Mouse (Mus musculus): ENCODE measurements at regions not wholly inside any gene's neighbourhood (a gene's known extent, or its start where the extent isn't known, plus 50 kb on each side); places are given as distances from the start of the nearest gene placed in this dataset.
A peak's percentile ranks its signal among the peaks of the same experiment; 100 is the strongest.
"Not testable (repeated sequence)": the region's sequence is repeated elsewhere in the genome, so short reads cannot be mapped to it uniquely, and the experiment has no call there.

DNA sequence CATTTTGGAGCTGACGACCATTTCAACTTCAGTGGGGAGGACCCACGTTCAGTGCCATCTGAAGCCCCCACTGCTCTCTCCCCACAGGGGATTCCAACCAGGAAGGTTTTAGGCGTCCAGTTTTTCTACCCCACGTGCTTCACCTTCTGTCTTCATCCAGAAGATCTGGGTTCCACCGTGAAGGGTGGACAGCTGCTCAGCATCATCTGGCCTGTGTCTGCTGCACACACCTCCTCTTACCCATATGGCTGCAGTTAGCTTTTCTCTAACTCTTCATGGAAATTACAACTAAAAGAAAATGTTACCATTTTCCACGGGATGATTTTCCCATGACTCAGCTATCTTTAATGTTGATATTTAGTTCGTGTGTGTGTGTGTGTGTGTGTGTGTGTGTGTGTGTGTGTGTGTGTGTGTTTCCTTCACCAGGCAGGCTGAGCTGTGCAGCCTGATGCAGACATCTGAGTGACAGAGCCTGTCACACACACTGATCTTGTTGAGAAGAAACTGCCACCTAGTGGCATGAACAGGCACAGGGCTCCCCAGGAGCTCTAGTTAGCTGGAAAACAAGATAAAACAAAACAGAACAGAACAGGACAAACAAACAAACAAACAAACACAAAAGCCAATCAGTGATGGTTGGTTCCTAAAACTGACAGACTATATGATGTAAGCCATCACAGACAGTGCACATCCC is 107.5 kb upstream of the Rasgrp1 start:
- peak; percentile 39 to 48 for DNase-seq (ENCODE audit: low spot score in 2 of 2)

DNA sequence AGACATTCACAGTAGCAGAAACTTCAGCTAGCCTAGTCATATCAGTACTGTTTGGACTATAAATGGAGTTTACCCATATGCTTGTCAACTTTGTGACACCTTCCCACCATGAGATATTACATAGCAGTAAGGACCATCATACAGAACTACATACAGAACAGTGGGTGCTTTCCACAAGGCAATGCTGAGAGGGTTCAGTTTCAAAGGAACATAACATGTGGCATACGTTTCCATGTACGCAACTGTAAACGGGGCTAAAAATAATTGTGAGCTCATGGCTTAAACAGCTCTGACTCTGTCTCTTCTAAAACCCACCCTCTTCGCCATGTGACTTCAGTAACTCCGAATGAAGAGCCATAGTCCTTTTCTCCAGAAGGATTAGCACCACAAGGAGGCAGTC is 109.0 kb upstream of the Rasgrp1 start:
- no peak for DNase-seq (ENCODE audit: low spot score in 2 of 2)

DNA sequence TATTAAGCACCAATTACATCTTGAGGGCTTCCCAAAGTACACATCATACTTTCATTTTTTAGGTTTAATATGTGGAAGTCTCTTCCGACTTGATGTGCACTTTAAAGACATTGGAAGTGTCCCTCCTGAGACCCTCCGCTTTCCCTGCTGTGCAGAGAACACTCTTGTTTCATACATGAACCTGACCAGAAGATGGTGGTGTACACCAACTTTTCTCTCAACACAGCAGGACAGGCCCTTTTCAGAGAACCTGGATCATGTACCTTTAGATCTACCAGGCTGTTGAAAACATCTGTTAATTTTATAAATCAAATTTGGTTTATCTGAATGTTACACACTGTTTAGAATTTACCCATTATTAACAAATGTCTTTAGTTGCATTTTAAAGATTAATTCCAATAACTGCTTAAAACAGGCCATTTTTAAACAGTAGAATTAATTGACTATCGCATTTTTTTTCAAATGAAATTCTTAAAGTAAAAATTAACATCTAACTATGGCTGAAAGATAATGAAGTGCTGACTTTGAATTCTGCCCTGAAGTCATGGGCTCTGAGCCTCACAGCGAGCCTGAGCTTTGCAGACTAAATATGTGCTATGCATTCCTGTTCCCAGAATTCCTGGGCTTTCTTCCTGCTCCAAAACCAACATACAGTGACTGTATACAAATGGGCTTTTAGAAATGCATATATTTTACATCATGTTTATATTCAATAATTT is 112.4 kb upstream of the Rasgrp1 start:
- DNase-seq (ENCODE audit: low spot score in 2 of 2): no peak

DNA sequence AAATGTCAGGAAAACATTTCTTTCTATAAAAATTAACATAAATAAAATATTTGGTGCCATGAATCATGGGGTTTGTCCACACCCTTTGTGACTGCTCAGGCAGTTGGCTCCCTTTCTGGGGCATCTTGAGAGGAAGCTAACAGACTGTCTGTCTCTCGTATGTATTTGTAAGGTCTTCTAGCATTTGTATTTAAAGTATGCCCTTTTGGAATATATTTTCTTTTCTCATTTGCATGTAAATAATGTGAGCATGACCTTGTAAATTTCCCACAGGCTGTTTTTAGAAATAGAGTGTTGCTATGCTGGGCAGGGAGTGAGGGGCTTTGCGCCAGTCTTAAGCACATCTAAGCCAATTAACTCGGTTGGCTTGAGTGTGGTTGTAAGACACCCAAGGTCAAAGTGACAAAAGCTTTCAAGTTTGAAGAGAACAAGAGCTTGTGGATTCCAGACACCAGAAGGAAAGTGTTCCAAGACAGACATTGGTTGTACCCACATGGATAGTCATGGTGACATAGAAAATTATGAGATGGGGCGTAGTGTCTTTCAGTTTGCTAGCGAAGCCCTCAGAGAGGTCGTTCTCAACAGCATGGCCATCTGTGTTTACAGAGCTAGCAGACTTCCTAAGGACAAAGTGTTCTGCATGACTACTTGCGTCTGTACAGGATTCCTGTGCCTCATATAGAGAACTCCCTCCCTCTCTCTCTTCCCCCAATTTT is 113.1 kb upstream of the Rasgrp1 start:
- DNase-seq (ENCODE audit: low spot score in 2 of 2): no peak

- no peak for DNase-seq (ENCODE audit: low spot score in 2 of 2)
Observed at GRCm38 (mm10) chr2:117456456-117457020, 113.7 kb upstream of the Rasgrp1 start.

DNA sequence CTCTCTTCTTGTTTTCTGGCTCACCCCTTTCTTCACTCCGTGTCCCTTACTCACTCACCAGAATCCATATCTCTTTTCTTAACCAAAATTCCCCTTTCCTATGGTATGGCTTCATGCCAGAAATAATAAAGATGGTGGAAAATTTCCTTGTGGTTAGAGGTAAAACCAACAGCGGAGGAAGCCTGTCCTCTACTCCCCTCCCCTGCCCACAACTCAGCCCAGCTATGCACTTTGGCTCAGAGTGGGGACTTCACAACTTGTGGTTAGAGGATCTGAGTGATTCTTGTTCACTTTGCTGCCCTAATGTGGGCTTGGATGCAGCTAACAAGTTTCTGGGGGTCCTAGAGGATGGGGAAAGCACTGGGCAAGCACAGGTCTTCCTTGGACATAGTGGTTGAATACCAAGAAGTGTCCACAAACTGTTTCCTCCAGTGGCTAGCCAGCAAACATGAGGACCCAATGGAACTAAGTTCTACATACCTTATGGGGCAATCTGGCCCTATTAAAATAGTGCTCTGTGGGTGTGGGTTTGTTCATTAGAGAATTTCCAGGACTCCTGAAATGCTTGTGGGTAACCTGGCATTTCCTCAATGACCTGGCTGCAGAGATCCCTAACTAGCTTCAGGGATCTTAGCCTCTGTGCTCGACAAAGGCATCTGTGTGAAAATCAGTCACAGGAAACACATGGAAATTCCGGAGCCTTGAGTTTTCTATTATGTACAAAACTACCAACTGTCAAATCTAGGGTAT is 118.9 kb upstream of the Rasgrp1 start:
- DNase-seq (ENCODE audit: low spot score in 2 of 2): no peak

DNA sequence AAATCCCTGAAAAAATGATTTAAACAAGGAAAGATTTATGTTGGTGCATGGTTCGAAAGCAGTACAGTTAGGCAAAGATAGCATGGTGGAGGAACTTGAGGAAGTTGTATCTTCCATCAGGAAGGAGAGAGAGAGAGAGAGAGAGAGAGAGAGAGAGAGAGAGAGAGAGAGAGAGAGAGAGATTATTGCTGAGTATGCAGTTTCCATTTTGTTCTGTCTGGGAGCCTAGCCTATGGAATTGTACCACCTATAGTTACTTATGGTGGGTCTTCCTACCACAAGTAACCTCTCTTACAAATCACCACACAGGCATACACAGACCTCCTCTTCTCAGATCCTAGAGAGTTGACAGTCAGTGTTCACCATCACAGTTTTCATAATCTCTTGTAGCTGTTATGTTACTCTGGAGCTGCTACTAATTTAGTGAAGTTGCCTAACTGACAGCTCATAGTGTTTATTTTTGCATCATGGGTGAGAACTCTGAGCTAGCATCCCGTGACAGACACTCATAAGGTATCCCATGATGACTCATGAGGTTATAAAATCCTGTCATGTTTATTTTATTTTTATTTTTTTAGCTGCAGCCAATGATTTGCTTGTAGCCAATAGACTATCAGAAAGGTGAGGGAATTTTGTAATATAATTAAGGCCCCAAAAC is 132.2 kb upstream of the Rasgrp1 start:
- no peak for DNase-seq (ENCODE audit: low spot score in 2 of 2)

DNA sequence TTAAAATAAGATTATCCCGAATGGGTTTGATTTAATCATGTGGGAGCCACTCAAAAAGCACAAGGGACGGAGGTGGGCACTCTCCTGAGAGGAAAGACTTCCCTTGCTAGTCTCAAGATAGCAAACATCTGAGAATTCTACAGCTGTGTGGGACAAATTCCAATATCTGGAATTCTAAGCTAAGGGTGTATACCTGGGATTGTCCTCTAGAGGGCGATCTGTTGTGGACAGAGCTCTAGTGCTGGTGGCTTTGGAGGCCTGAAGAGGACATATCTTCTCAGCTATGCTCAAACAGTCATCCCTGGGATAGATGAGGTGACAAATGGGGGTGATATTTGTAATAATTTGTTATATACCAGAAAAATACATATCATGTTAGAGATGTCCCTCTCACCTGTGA is 132.8 kb upstream of the Rasgrp1 start:
- no peak for DNase-seq (ENCODE audit: low spot score in 2 of 2)

GRCm38 (mm10) chr2:117477503-117477902 is 134.7 kb upstream of the Rasgrp1 start:
- DNase-seq (ENCODE audit: low spot score in 2 of 2): not testable (repeated sequence)

DNA sequence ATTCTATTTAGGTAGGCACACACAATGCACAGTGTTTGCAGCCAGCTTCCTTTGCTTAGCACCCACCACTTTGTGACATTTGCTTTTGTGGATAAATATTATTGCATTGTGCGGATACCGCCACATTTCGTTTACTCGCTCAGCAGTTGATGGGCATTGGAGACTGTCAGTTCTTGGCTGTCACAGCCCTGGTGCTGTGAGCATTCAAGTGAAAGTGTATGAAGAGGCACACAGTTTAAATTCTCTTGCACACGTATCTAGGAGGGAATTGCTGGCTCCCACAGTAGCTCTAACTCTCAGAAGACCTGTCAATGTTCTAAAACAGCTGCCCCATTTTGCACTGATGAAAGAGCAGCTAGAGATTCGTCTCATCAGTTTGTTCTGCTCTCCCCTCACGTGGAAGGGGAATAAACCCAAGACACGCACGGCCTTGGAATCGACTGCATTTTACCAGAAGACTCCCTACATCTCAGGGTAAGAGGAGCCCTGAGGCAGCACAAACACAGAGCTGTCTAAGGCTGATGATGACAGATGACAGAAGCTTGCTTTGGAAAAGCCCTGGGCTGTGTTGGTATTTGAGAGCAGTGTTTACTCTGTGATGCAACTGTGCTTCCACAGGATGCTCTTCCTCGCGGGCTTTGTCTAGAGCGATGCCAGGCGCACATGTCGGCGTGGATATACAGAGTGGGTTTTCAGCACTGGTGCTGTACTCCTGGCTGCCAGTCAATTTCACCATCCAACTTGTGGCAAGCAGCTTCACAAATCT is 136.6 kb upstream of the Rasgrp1 start:
- not testable (repeated sequence) for DNase-seq (ENCODE audit: low spot score in 2 of 2)

DNA sequence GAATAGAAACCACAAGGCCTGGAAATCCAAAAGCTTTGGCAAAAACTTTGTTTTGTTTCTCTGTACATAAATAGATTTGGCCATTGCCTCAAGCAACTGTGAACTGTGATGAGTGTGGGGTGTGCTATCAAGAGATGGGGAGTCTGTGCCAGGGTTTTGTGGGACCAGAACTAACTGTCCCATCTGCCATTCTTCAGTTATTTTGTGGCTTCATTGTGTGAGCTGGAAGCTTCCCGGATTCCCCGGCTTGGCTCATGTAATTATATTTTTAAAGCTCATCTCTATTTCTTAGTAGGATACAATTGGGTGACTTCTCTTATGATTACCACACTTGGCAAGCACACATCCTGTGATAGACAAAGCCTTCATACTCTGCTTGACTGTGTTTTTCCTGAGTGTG is 143.6 kb upstream of the Rasgrp1 start:
- no peak for DNase-seq (ENCODE audit: low spot score in 2 of 2)

DNA sequence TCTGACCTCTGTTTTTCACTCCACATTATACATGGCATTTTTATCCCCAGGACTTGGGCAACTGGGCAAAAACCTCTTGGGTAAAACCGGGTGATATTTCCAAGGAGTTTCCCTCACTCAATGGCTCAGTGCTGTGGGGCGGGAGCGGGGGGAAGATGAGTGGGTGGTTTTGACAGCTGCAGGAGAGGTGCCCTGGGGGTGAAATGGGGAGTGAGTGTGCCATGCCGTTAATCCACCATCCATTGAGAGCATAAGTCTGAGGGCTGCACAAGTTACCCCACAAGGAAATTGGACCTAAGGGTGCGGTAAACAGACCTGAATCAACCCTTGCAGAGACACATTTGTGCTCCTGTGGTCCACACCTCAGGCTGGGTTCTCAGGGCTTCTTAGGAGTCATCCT is 155.8 kb upstream of the Rasgrp1 start:
- DNase-seq (ENCODE audit: low spot score in 2 of 2): no peak

DNA sequence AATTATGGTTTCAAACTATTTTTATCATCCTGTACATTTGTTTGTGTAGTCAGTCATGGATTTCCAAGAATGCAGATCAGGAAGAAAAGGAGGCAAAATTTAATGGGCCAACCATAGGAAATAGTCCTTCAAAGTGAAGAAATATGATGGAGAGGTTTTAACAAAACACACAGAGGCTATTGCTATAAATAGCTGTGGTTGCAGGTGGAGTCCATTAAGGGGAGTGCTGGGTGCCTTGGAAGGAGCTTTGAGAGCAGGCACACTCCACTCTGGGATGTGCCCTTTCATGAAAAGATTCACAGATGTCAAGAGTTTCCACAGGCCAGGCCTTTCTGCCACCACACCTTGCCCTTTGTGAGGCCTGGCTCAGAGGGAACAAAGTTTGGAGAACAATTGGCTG is 159.8 kb upstream of the Rasgrp1 start:
- no peak for DNase-seq (ENCODE audit: low spot score in 2 of 2)

DNA sequence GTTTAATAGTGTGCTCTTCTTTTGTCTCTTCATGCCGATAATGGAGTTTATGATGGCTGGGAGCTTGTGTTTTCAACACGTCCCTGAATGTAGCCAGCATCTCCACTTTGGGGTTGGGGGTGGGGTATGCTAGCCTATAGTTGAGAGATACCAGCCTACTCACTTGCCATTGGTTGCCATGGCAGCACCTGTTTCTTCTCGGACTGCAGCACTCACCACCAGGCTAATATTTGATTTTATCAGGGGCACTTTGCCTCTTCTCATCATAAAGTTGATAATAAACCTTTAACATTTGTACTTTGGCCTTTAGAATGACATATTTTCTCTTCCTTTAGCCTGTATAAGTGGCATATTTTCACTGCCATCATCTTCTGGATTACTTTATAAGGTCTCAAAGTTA is 168.9 kb upstream of the Rasgrp1 start:
- no peak for DNase-seq (ENCODE audit: low spot score in 2 of 2)

- no peak for DNase-seq (ENCODE audit: low spot score in 2 of 2)
Observed at GRCm38 (mm10) chr2:117512551-117512950, 169.8 kb upstream of the Rasgrp1 start.

GRCm38 (mm10) chr2:117524437-117524836 is 181.6 kb upstream of the Rasgrp1 start:
- no peak for DNase-seq (ENCODE audit: low spot score in 2 of 2)

DNA sequence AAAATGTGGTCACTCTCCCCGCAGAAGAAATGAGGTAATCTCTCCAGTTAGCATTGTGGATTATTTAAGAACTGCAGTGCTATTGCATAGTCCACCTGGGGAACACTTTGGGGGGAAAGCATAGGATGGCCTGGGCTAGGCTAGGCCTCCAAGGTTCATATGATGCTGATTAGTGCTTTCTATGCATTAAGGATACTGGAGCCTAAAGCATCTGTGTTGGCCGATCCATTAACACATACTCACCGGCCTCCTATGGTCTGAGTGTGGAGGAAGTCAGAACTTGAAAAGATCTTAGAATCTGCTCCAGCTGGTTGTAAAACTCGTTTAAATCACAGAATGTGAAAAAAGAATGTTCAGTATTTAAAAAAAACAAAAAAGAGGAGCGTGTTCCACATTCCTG is 196.1 kb upstream of the Rasgrp1 start:
- no peak for DNase-seq (ENCODE audit: low spot score in 2 of 2)

DNA sequence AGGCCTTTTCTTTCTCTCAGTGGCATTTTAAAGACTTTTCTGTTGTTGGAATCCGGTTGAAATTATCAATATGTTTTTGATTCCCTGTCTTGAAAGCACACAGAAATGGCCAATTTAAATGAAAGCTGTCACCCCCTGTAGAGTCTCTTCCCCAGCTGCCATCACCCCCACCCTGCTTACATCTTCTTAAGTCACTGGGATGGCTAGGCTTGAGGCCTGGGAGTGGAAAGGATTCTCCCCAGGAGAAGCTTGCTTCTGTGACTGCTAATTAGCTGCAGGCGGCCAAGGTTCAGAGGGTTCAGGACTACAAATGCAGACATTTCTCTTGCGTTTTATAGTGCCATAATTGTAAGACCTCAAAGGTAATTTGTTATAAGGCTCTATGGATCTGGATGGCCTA is 196.5 kb upstream of the Rasgrp1 start:
- DNase-seq (ENCODE audit: low spot score in 2 of 2): no peak

GRCm38 (mm10) chr2:117541471-117541870 is 198.7 kb upstream of the Rasgrp1 start:
- DNase-seq (ENCODE audit: low spot score in 2 of 2): peak; percentile 37 to 49

GRCm38 (mm10) chr2:117542298-117542697 is 199.5 kb upstream of the Rasgrp1 start:
- no peak for DNase-seq (ENCODE audit: low spot score in 2 of 2)
